Mouse (Mus musculus) adrenal gland (tissue): ENCODE measurements around the gene Pgam5.

Experiments used
- intact Hi-C: fragments of 180-260 bp; cut with DNase I; formaldehyde crosslinking; loops from one replicate; pipeline ENCODE4 v1.15.1; 2025

Pgam5 gene

DNA sequence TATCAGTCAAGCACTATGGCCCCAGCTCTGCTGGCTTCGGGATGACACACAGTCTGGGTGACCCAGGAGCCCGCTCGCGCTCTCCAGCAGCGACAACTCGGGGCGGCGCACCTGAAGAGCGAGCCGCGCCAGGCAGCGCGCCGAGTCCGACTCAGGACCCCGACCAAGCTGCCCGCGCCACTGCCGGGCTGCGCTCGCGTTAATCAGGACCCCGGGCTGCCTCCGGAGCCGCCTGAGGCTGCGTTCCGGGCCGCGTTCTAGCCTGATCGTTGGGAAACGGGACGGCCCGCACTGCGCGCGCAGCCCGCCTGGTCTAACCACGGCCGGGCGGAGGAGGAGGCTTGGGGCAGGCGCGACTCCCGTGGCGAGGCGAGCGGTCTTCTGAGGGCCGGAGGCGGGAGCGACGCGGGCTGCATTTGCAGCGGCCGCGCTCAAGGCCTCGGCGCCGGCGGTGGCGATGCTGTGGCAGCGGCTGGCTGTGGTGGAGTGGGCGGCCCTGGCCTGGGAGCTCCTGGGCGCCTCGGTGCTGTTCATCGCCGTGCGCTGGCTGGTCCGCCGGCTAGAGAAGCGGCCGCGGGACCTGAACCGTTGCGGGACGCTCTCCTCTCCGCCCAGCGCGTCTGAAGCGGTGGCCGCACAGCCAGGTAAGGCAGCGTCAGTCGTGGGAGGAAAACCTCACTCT, 38.8 kb downstream of the Pgam5 start, which contains the start of gene Ankle2:
TSS of gene Ankle2 (plus strand) at position 225 of the 682 bp plus-strand sequence.
- intact Hi-C loops, result no loop called here

DNA sequence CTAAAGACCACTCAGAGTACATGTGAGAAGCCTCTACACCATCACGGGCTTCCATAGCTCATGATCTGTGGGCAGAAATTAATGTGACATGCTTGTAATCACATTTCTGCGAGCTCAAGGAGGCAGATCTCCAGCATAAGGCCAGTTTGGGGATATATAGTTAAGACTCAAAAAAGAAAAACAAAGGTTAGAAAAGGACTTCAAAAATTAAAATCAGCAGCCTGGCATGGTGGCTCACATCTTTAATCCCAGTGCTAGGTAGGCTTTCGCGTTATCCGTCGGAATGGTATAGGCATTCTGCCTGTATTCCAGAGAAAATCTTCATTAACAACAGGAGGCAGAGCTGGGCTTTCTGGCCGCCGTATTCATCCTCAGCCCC, 39.3 kb downstream of the Pgam5 start:
- intact Hi-C loops, result no loop called here

DNA sequence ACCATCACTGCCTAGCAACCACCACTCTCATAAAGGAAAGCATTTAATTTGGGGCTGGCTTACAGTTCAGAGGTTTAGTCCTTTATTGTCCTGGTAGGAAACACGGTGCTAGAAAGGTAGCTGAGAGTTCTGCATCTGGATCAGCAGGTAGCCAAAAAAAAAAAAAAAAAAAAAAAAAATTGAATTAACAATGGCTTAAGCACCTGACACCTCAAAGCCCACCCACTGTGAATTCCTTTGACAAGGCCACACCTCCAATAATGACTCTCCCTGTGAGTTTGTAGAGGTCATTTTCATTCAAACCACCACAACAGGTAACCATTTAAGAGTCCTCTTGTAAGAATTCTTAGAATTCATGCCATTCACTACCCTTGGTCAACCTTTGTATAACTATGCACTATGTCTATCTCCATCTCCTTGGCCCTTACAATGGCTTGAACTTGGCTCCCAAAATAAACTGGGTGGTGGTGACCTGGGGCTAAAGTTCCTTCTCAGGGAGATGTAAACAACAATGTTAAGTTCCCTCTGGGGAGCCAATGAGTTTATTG, 42.3 kb downstream of the Pgam5 start:
- intact Hi-C loops, result no loop called here

DNA sequence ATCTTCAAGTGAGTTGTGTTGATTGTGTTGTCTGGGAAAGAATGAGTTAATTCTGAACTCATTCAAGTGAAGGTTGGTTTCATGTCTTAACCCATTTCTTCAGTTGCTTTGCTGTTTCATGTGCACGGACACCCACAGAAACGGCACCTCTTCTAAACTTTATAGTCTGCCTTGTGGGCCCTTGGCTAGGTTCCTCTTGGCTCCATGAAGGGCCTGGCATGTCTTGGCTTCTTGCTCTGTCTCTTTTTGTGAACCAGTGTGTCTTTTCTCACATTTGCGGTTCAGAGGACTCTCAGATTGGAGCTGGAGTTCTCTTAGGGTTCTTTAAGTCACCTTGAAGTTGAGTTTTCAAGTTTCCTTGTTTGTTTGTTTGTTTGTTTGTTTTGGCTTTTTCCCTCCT, 44.7 kb downstream of the Pgam5 start:
- intact Hi-C loops, result no loop called here

GRCm38 (mm10) chr5:110222757-110223156, 47.0 kb downstream of the Pgam5 start:
- intact Hi-C loops, result no loop called here

GRCm38 (mm10) chr5:110220331-110220730, 49.4 kb downstream of the Pgam5 start:
- intact Hi-C loops, result no loop called here

DNA sequence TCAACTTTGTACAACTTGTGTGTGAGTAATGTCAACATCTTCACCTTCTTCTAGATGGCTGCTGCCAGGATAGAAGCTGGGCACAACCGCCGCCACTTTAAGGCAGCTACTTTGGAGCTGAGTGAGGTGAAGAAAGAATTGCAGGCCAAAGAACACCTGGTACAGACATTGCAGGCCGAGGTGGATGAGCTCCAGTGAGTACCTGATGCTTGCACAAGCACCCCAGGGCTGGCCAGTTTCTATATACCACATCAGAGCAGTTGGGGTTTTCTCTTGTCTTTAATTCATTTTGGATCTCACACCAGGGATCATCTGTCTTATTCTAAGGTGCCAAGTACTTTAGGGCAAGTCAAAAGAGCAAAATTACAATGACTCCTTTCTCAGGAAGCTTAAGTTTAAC, 52.9 kb downstream of the Pgam5 start:
- intact Hi-C loops, result no loop called here

GRCm38 (mm10) chr5:110211312-110211711, 58.4 kb downstream of the Pgam5 start:
- intact Hi-C loops, result no loop called here
